Mouse (Mus musculus) brain, embryonic 18.5 days (tissue): ENCODE measurements around the gene Lrrc4b.

Experiments
- DNase-seq: peaks from one replicate; pipeline ENCODE4 v3.0.0-alpha.2; 2012; ENCODE audit warnings: low read depth, low spot score

Lrrc4b gene

GRCm38 (mm10) chr7:44485572-44486195, 56.9 kb downstream of the Lrrc4b start:
- no peak for DNase-seq

GRCm38 (mm10) chr7:44486927-44487575, 58.2 kb downstream of the Lrrc4b start:
- no peak for DNase-seq

DNA sequence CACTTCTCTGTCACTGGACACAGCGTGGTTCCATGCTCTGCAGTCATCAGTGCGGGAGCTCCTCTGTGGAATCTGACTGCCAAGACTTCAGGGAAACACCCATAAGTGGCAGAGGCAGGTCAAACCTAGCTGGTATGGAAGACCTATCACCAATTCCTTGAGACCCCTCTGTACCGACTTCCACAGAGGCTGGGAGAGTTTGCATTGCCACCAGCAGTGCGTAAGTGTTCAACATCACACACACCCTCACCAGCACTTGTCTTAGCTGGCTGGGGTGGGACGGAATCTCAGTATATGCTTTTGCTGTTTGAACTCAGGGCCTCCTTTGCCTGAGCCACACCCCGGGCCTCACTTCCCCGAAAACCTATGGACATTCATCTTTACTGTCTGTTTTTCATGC, 59.1 kb downstream of the Lrrc4b start:
- DNase-seq, result no peak

- no peak for DNase-seq
Observed at GRCm38 (mm10) chr7:44488545-44488944, 59.7 kb downstream of the Lrrc4b start.

- DNase-seq, result no peak
Observed at GRCm38 (mm10) chr7:44490281-44490680, 61.5 kb downstream of the Lrrc4b start.

DNA sequence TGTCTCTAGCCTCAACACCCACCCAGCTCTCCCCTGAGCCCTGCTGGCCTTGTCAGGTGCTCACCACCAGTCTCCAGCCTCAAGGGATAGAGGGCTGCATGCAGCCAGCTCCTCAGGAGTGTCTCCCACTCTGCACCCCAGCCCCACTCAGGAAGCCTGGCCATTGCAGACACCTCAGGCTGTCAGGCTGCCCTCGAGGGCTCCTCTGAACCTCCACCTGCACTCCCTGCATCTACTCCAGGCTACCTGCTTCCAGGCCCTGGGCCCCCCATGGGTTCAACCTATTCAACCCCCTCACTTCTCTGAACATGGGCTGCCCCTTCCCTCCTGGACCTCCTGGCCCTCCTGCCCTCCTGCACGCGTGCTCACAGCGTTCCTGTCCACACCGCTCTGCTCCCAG, 62.6 kb downstream of the Lrrc4b start:
- DNase-seq, result no peak

DNA sequence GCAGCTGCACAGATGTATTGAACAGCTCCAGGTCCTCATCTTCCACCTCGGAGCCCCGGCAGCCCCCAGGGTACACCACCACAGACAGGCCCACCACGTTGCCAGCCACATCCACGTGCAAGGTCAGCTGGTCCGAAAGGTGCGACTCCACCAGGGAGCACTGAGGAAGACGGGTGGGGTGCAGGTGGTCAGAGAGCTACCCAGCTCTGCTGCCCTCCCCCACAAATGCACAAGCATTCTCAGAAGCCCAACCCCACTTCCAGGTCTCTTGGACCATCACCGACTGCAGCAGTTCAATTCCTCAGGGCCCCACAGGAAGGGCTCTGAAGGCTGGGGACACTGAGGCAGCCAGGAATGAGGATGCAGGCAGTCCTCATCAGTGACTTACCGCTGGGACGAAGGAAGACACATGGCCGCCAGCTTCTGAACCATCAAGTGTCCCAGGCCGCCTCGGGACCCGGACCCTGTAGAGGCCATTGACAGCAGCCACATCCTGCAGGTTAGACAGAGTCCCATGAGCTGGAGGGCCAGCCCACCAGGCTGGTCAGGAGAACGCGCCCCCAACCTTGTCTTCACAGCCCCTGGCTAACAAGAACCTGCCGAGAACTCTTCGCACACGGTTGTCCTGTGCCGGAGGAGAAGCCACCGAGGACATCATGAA, 63.5 kb downstream of the Lrrc4b start:
- DNase-seq, result no peak

GRCm38 (mm10) chr7:44494681-44495080, 65.9 kb downstream of the Lrrc4b start:
- DNase-seq, result no peak

- DNase-seq, result no peak
Observed at GRCm38 (mm10) chr7:44495086-44495485, 66.3 kb downstream of the Lrrc4b start.

DNA sequence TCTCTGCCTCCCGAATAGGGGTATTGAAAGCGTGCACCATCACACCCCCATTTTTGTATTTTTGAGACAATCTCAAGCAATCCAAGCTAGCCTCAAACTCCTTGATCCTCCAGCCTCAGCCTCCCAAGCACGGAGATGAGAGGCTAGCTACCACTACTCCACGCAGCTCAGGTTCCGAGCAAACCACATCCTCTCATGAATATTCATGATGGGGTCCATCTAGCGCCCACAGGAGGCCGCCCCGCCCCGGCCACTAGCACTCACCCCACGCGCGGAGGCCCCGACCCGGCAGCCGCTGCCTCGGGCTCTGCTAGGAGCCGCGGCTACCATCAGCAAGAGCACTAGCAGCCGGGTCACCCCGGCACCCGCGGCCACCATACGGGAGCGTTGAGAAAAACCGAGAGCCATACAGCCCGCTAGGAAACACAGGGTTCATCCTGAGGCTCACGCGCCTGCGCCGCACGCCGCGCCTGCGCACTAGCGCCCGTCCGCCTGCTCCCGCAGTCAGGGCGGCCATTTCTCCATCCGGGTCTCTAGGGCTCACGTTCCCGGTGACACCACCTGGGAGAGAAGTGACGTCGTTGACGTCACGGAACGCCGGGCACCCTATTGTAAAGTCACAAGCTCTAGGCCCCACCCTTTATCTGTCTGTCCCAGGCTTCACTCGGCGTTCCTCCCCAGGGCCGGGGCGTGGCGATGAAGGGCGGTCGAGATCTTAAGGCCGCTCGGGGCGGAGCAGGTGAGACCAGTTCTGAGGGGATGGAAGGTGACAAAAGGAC, 67.4 kb downstream of the Lrrc4b start, which contains the start of the genes Emc10 and Fam71e1:
Gene Emc10 (minus strand): TSS at position 538 of the 779 bp plus-strand sequence.
Gene Fam71e1 (plus strand): TSS at position 590 of the 779 bp plus-strand sequence.
- DNase-seq, result peak; percentile 98

GRCm38 (mm10) chr7:44496771-44497109, 67.9 kb downstream of the Lrrc4b start:
- DNase-seq, result no peak

DNA sequence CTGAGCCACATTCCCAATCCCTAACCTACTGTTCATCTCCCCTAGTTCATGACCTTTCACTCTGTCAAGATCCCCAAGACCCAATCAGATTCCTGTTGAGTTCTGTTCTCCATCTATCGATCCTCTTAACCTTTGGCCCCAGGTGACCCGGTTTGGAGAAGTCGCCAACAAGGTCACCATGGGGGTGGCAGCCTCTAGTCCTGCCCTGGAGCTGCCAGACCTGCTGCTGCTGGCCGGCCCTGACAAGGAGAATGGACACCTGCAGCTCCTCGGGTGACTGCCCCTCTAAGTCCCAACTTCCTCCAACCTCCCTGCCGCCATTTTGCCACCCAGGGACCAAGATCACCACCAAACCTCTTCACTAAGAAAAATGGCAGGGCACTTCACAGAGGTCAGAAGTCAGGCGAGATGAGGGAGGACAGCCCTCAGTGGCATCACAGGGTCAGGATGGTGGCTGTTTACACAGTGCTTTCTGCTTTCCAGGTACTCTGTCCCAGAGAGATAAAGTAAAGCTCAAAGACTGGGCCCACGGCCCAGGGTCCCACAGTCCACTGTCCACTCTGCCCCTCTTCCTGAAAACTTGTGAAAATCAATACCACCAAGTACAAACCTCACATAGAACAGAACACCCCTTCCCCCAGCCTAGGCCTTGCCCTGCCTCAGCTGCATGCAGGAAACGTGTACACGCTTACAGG, 68.7 kb downstream of the Lrrc4b start:
- no peak for DNase-seq

GRCm38 (mm10) chr7:44498922-44499321, 70.1 kb downstream of the Lrrc4b start:
- no peak for DNase-seq

DNA sequence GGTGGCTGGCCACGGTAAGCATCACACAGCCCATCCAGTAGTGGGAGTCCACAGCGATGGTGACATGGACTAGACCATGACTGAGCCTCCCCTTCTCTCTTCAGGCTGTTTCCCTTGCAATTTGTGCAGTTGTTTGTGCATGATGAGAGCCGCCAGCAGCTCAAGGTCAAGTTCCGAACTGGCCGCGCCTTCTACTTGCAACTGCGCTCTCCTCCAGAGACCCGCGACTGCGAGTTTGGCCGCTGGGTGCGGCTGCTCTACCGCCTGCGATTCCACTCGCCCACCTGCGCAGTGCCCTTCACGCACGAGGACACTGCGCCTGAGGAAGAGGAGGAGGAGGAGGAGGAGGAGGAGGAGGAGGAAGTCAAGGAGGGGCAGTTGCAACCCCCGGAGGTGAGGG, 71.2 kb downstream of the Lrrc4b start:
- DNase-seq, result no peak

DNA sequence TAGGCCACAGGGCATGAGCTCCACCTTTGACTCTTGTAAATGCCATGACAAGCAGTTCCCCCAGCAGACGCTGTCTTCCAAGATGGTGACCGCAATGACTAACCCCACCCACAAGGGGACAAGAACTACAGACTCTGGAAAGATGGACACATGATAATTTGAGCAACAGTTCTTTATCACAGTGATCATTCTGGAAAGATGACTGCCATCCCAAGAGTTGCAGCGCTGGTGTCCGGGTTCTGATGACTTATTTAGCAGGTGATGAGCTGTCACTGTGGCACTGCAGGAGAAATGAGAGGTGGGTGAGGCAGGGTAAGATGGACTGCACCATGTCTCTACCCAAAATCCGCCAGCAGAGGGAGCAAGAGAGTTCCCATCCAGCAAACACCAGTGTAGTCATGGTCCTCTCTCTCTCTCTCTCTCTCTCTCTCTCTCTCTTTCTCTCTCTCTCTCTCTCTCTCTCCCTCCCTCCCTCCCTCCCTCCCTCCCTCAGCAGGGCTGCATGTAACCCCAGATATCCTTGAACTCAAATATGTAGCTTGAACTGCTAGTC, 72.8 kb downstream of the Lrrc4b start:
- DNase-seq, result no peak

DNA sequence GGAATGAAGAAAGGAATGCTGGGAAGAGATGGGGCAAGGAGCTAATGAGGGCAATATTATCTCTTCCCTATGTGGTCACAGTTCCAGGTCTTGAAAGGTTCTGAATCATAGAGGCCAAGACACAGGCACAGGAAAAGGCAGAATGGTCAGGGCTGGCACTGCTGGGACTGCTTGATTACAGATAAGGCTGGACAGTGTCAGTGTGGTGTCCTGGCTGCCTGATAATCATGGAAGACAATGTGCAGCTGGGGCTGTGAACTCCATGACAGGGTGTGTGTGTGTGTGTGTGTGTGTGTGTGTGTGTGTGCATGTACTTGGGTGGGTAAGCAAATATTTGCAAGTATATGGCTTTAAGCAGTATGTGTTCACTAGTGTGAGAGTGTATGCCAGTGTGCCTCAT, 78.7 kb downstream of the Lrrc4b start:
- DNase-seq, result no peak
